Mouse (Mus musculus) right cerebral cortex, adult 2 months (tissue): ENCODE measurements around the gene Ankrd9.

Source experiments
- DNase-seq, 2 experiments: peaks; one replicate each; pipeline ENCODE4 v3.0.0; 2021 to 2022; ENCODE audit warnings: low spot score in 2 of 2

Gene Ankrd9

DNA sequence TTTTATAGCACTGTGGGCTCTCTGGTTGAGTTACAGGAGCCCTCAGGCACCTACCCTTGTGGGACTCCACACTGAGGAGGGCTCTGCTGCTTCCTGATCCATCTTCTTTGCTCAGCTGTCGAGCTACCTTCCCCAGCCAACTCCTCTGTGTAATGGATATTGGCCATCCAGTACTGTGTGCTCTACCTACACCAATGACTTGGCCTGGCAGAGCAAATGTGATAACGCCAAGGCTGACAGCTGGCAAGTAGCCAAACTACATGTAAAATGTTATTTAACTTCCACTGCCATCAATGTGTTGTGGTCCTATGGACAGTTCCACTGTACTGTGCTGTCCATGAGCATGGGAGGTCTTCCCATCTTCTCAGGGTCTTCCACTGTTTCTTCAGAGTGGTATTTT lies 16.9 kb downstream of the Ankrd9 start:
- no peak for DNase-seq

DNA sequence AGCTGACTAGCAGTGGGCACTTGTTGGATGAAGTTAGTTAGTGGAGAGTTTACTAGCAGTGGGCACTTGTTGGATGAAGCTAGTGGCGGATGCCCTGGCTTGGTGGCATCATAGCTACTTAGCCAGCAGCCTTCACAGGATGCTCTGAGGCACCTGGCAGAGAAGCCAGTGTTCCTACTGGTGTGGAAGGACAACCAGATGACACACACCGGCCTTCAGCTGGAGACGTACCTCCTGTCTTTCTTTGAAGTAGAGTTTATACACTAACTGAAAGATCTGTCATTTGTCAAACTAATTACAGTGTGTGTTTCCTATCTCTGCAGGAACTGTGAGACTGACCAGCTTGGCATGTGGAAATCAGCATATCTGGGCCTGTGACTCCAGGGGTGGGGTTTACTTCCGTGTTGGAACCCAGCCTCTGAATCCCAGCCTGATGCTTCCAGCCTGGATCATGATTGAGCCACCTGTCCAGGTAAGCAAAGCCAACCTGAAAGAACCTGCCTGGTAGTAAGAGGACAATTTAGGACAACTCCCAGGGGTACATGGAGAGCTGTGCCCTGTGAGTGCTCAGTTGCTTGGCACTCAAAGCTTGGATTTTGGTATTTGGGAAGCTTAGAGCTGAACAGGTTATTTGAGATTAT lies 24.4 kb downstream of the Ankrd9 start:
- DNase-seq: no peak

DNA sequence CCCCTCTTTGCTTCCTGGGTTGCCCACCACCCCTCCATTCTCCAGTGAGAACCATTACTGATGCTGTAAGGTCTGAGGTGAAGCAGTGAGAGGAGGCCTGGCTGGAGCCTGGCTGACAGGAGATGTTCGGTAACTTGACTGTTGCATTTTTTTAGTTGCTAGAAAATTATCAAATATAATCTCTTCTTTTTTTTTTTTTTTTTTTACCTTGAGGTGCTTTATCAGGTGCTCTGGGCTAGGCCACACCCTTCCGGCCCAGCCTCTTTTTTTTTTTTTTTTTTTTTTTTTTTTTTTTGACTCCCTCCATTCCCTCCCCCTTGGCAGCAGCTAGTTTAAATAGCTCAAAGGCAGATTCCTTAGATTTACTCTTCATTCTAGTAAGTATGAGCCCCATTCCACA lies 24.9 kb downstream of the Ankrd9 start:
- no peak for DNase-seq

DNA sequence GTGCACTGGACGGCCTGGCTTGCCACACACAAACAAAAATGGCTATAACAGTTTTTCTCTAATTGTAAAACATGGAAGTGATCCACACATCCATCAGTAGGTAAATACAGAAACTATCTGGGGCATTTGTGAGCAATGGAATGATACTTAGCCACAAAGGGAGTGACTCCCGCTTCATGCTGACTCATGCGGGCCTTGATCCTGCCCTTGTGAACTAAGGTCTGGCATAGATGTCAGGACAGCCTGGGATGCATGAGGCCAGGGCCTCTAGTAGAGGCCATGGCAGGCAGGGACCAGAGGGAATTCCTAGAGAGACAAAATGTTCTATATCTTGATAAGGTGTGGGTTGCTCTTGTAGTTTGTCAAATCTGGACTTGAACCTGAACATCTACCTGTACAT lies 25.4 kb downstream of the Ankrd9 start:
- DNase-seq: no peak

DNA sequence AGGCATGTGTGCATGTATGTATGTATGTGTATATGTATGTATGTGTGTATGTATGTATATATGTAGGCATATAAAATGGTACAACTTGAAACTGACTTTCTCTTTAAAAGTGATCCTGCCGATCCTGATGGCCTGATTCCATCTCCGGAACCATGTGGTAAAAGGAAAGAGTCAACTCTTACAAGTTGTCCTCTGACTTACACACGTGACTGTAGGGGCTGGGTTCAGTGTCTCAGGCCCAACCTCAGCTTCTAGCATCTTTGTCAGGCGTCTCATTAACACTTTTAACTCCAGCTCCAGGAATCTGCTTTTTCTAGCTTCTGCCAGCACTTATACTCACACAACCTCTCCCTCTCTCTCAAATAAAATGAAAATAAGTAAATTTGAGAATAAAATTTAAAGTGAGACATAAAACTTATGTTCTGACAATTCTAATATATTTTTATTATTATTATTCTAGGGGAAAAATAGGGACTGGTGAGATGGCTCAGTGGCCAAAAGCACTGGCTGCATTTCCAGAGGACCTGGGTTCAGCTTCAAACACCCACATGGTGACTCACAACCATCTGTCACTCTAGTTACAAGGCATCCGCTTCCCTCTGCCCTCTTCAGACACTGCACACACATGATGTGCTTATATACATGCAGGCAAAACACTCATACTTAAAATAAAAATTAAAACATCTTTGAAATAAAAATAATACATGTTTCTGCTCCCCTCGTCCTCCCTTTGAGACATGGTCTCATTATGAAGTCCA lies 26.0 kb downstream of the Ankrd9 start:
- no peak for DNase-seq

DNA sequence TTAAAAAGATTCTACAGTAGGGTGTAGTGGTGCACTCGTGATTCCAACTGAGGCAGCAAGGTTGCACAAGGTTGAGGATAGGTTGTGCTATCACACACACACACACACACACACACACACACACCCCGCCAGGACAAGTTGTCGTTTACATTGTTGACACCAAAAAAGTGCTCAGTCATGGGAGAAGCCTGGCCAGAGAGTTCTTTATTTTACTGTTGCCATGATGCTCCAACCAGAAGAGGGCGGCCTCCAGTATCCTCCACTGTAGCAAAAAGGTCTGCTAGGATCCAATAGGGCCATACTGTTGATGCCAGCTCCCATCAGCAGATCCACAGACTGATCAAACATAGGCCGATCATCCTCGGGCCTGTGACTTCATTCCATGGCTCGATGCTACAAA lies 27.6 kb downstream of the Ankrd9 start:
- no peak for DNase-seq

DNA sequence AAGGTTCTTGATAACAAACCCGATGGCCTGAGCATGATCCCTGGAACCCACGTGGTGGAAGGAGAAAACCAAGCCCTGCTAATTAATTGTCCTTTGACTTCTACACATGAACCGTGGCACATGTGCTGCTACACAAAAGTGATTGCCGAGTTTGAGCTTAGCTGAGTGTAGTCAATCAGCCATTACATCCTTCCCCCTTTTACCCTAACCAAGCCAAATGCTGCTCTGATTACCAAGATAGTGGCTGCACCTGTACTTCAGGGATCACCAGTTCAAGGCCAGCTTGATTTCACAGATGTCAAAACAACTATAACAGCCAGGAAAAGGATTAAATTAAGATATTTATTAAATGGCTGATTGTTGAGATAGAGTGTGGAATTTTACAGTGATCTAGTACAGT lies 28.7 kb downstream of the Ankrd9 start:
- no peak for DNase-seq

DNA sequence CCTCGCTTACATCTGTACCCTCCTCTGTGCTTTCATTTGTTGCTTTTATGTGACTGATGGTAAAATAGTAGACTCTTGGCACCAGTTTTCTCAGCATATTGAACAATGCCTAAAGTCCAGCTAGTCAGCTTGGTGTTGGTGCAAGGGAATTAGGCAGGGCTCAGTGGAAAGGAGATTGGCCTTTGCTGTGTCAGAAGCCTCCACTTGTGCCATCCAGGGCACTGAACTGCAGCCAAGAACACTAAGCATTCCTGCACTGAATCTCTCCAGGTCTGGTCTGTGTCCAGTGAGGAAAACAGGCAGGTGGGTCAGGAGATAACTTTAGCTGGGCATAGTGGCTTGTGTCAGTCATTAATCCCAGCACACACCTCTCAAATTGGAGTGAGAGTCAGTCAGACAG lies 29.4 kb downstream of the Ankrd9 start:
- DNase-seq: no peak

DNA sequence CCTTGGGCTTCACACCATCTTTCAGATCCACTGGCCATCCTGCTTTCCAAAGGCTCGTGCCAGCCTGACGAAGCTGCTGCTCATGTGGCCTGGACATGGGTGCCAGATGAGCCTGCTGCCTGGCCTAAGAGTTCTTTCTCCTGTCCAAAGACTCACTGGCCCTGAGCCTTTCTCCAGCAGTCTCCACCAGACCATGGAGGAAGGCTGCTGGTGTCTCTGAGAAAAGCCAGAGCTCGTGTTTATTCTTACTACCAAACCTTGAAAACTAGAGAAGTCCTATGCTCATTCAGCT lies 30.0 kb downstream of the Ankrd9 start:
- DNase-seq: no peak

DNA sequence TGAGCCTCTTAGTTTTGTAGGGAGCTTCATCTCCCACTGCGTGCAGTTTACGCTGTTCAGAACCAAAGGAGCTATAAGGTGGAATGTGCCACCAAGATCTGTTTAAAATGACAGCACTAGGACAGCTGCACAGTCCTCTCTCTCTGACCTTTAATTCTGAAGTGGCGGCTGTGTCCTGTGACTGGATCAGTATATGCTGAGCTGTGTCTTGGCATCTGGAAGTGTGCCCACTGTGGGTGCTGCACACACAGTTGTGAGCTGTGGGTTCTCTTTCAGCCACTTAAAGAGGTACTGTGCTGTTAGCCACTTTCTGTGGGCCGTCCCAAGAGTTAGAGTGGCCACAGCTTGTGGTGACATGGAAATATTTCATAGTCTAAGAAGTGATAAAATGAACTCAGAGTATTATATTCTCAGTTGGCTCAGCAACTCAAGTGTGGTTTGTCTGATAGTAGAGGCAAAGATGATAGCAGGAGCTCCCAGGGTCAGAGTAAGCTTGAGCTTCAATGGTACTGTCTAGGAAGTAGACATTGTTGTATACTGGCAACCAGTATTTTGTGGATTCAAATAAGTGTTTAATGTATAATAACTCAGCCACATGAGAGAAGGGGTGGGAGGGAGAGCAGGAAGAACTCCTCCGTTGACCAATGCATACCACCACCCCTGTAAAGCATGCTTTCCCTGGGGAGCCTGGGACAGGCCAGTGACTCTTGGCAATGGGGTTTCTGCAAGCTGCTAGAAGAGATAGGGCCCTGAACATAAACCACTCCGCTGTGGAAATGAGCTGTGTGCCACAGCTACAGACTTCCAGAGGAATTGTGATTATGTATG lies 30.5 kb downstream of the Ankrd9 start:
- DNase-seq: no peak

DNA sequence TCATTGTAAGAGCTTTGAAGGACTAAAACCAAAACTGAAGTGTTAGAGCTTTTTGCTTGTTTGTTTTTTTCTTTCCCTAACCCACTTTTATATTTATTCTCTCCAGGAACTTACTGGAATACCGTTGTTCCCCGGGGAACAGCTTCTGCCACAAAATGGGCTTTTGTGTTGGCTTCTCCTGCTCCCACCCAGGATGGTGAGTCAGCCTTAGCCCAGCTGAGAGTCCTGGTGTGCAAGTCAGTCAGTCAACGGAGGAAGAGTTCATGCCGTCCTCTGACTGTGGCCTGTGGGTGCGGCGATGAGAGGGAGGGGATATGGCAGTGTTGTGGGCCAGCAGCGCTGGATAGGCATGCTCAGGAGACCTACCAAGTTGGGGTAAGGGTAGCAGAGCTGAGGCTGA lies 32.6 kb downstream of the Ankrd9 start:
- DNase-seq: no peak

DNA sequence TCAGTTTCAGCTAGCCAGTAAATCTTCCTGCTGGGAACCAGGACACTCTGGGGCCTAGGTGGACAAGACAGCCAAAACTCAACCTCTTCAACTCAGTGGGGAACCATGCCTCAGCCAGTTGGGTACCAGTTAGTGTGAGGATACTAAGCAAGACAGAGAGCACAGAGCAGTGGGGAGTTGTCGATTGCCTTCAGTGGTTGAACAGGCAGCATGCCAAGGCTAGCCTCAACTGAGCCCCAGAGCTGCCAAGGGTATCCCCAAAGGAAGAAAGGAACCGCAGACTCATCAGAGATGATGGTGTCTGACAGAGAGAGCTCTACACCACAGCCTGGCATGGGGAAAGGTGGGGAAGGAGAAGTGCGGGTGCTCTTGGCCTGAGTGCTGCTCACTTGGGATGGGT lies 38.0 kb downstream of the Ankrd9 start:
- no peak for DNase-seq

DNA sequence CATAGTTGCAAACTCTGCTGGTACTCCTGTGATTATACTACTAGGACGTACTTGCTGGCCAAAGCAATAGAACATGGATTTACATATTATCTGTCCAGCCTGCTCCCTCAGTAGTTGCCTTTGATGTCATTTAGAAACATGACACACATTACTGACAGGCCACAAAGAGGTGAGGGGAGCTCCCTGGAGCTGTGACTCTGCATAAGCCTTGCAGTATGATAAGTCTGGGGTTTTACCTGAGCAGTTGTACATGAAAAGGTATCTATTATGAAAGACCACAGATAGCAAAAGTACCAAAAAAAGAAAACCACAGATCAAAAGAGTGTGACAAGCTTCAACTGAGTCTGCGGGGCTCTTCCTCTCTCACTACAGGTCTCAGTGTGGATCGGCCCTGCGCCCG lies 39.5 kb downstream of the Ankrd9 start:
- no peak for DNase-seq

DNA sequence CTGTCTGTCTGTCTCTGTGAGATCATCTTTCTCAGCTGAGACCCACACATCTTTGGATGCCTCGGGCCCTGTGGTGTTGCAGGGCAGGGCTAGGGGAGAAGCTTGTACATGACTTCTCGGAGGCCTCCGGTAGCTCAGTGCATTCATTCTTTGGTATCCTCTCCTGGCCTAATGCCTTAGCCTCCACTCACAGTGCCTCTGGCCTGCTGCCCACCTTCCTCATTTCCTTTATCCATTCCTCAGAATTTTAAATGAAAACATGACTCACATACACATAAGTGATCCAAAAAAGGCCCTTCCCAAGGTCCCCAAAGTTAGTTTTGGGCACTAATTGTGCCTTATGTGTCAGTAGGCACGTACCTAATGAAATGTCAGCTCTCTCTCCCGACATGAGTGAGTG lies 41.3 kb downstream of the Ankrd9 start:
- DNase-seq: no peak

DNA sequence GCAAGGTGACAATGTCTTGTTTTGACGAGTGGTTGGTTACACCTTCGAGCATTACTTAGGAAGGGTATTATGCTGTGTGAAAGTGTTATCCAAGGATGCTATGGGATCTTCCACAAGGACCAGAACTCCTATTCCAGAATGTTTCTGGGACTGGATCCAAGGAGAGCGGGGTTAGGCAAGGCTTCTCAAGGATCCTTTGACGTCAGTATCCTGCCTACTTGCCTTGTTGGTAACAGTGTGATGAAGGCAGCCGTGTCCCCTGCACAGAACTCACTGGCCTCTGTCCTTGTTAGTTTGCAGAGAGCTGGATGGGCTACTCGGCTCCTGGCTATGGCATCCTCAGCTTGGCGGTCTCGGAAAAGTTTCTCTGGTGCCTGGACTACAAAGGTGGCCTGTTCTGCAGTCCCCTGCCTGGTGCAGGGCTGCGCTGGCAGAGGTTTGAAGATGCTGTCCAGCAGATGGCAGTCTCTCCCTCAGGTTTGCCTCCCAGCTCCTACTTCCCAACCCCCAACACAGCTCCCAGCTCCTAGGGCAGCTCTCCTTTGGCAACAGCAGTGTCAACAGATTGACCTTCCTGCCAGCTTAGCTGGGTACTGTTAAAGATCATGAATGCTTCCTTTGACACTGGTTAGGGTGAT lies 42.7 kb downstream of the Ankrd9 start:
- DNase-seq: peak; percentile 84 to 88

DNA sequence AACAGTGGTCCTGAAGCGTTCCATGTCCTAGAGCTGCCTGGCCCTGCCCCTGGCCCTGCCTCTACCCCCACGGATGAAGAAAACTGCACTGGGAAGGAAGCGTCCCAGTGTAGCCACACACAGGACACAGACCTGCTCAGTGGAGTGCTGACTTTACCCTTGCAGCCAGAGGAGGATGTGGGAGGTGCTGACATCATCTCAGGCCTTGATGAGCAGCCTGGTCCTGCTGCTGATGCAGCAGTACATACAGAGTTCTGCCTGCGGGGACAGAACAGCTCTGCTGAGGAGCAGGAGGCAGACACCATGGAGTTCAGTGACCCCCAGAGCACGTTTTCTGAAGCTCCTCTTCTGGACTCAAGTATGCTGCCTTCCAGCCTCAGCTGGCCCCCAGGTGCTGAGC lies 46.0 kb downstream of the Ankrd9 start:
- peak; percentile 45 to 51 for DNase-seq
